Mouse (Mus musculus): ENCODE data around the gene Twsg1. TPM values are rescaled to one million over a fixed set of nuclear protein-coding genes. Genes with fewer than 3 reads are reported as not detected.

Twsg1 gene
- polyA plus RNA-seq, 2 experiments: 8.1 to 16.1 TPM

GRCm38 (mm10) chr17:65906895-65907401 is 44.1 kb downstream of the Twsg1 start:
- no peak overlapping the region for H3K9ac ChIP-seq (replicated peaks)
- DNase-seq (ENCODE audit: low read depth in 3 of 3, low spot score in 3 of 3): no peak
- WGBS (ENCODE audit: insufficient replicate concordance): 22% methylated on average over 11 of the region's 11 CpGs

DNA sequence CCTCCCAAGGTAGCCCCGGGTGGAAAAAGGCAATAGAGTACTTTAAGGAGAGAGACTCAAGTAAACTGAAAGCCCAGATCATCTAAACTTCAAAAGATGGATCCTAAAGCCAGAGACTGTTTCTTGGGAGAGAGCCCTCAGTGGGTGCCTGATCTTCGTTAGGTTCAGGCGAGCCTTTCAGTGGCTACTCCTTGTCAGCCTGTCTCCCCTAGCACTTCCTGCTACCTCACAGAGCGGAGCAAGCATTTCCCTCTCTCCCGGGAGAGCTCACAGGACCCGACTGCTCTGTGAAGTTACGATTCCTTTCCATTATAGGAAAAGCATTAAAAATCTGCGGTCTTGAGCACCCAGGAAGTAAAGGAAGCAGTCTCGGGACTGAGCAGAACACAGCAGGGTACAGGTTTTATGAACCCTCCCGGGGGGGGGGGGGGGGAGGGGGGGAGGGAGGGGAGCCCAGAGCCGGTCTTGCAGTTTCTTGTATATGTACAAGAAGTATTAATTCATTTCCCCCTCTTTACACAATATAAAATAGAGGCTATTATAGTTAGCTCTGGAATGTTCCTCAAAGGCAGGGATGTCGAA is 44.6 kb downstream of the Twsg1 start:
- Histone ChIP-seq H3K27ac (no peak overlapping the region), H3K4me2 (ENCODE audit: low read depth) (peak overlapping the region; percentile 27), H3K4me3 (ENCODE audit: insufficient read depth in 1 of 2, low read depth in 2 of 2, low read length in 2 of 2) (no peak overlapping the region), H3K9me3 (ENCODE audit: control insufficient read depth, low read length) (no peaks in the 10 kb centered on the region; the same call in 1 of the 2 replicates), H3K9ac (replicated peaks) (no peak overlapping the region), H3K4me1 (replicated peaks; ENCODE audit: control insufficient read depth in 2 of 2, insufficient read depth in 2 of 2, low read length in 1 of 2) (peaks cover 0 to 2% of the 10 kb centered on the region in 2 experiments; a peak in 2 of 4 replicates), H3K36me3 (replicated peaks; ENCODE audit: control insufficient read depth, insufficient read depth, low read depth) (no peaks in the 10 kb centered on the region), H3K27me3 (ENCODE audit: control insufficient read depth, insufficient read depth, low read length) (no peaks in the 10 kb centered on the region)
- ATAC-seq (ENCODE audit: insufficient read depth) (no peak), DNase-seq (ENCODE audit: low read depth in 3 of 3, low spot score in 3 of 3) (no peak)
- no peak for TF ChIP-seq EP300 (IDR thresholded peaks at IDR 0.05; ENCODE audit: low read depth)
- no peak for TF ChIP-seq CTCF (IDR thresholded peaks at IDR 0.05; ENCODE audit: low read depth)
- 22% methylated on average over 12 of the region's 12 CpGs for WGBS (ENCODE audit: insufficient replicate concordance)

More at GRCm38 (mm10) chr17:65906895-65907401, 44.1 kb downstream of the Twsg1 start:
- peak overlapping the region in 1 of 2 experiments; percentile 1; a peak in 1 of 4 replicates for H3K4me3 ChIP-seq (ENCODE audit: insufficient read depth in 1 of 2, low read depth in 2 of 2, low read length in 2 of 2)
- no peaks in the 10 kb centered on the region for H3K36me3 ChIP-seq (replicated peaks; ENCODE audit: control insufficient read depth, insufficient read depth, low read depth)
- peak overlapping the region; percentile 27 for H3K4me2 ChIP-seq (ENCODE audit: low read depth)
- ATAC-seq (ENCODE audit: insufficient read depth): peak; percentile 65
- H3K27me3 ChIP-seq (ENCODE audit: control insufficient read depth, insufficient read depth, low read length): no peaks in the 10 kb centered on the region
- no peak overlapping the region for H3K27ac ChIP-seq
- TF ChIP-seq EP300 (IDR thresholded peaks at IDR 0.05; ENCODE audit: low read depth) (no peak), CTCF (IDR thresholded peaks at IDR 0.05; ENCODE audit: low read depth) (no peak)
- no peaks in the 10 kb centered on the region; the same call in 1 of the 2 replicates for H3K9me3 ChIP-seq (ENCODE audit: control insufficient read depth, low read length)
- H3K4me1 ChIP-seq (replicated peaks; ENCODE audit: control insufficient read depth in 2 of 2, insufficient read depth in 2 of 2, low read length in 1 of 2): peaks cover 0 to 2% of the 10 kb centered on the region in 2 experiments; a peak in 2 of 4 replicates

DNA sequence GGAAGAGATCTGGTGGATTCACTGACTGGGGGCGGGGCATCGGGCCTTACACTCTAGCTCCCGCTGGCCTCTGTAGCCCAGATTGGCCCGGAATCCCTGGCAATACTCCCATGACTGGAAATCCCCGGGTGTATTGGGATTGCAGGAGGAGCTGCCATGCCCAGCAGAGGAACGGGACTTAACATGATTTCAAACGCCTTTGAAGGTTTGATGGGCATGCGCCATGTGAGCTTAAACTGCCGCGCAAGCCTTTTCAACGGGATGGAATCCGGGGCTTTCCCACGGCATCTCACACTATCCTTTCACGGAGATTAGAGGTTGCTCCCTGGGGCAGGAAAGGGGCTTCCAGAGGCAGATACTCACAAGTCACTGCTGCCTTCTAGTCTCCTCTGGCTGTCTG is 45.8 kb downstream of the Twsg1 start:
- WGBS (ENCODE audit: insufficient replicate concordance): 81% methylated on average over 14 of the region's 14 CpGs
- no peak for DNase-seq (ENCODE audit: low read depth in 3 of 3, low spot score in 3 of 3)
- no peak for ATAC-seq (ENCODE audit: insufficient read depth)
- Histone ChIP-seq H3K9ac (replicated peaks) (no peak overlapping the region), H3K4me1 (replicated peaks; ENCODE audit: control insufficient read depth in 2 of 2, insufficient read depth in 2 of 2, low read length in 1 of 2) (peaks cover 0 to 2% of the 10 kb centered on the region in 2 experiments; a peak in 2 of 4 replicates), H3K4me2 (ENCODE audit: low read depth) (no peak overlapping the region), H3K27ac (no peak overlapping the region), H3K9me3 (ENCODE audit: control insufficient read depth, low read length) (no peaks in the 10 kb centered on the region; the same call in 1 of the 2 replicates), H3K27me3 (ENCODE audit: control insufficient read depth, insufficient read depth, low read length) (no peaks in the 10 kb centered on the region), H3K36me3 (replicated peaks; ENCODE audit: control insufficient read depth, insufficient read depth, low read depth) (no peaks in the 10 kb centered on the region), H3K4me3 (ENCODE audit: insufficient read depth in 1 of 2, low read depth in 2 of 2, low read length in 2 of 2) (no peak overlapping the region)
- no peak for TF ChIP-seq CTCF (IDR thresholded peaks at IDR 0.05; ENCODE audit: low read depth)
- TF ChIP-seq EP300 (IDR thresholded peaks at IDR 0.05; ENCODE audit: low read depth): no peak

DNA sequence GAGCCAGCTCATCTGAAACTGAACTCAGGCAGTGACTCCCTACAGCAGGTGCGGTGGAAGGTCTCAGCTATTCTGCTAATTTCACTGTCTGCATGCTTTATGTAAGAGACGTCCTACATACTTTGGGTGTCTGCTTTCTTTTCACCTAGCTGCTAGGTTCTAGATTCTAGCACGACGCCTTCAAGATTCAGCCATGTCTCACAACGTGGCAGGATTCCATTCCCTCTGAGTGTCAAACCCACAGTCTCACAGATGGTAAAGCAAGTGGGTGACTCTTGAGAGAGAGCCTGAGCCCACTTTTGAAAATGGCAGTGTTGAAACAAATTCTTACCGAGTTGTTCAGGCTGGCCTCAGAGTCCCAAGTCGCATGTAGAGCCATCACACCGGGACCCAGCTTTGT is 47.2 kb downstream of the Twsg1 start:
- H3K4me1 ChIP-seq (replicated peaks; ENCODE audit: control insufficient read depth in 2 of 2, insufficient read depth in 2 of 2, low read length in 1 of 2): peaks cover 0 to 2% of the 10 kb centered on the region in 2 experiments; a peak in 2 of 4 replicates
- no peaks in the 10 kb centered on the region; the same call in 1 of the 2 replicates for H3K9me3 ChIP-seq (ENCODE audit: control insufficient read depth, low read length)
- 82% methylated on average over 8 of the region's 8 CpGs for WGBS (ENCODE audit: insufficient replicate concordance)

GRCm38 (mm10) chr17:65903011-65903410 is 48.0 kb downstream of the Twsg1 start:
- ATAC-seq (ENCODE audit: insufficient read depth) (no peak), DNase-seq (ENCODE audit: low read depth in 3 of 3, low spot score in 3 of 3) (no peak)
- no peak overlapping the region for H3K4me3 ChIP-seq (ENCODE audit: insufficient read depth in 1 of 2, low read depth in 2 of 2, low read length in 2 of 2)
- no peak overlapping the region for H3K27ac ChIP-seq
- H3K4me1 ChIP-seq (replicated peaks; ENCODE audit: control insufficient read depth in 2 of 2, insufficient read depth in 2 of 2, low read length in 1 of 2): peaks cover 0 to 2% of the 10 kb centered on the region in 2 experiments; a peak in 2 of 4 replicates
- TF ChIP-seq CTCF (IDR thresholded peaks at IDR 0.05; ENCODE audit: low read depth) (peak; percentile 30; the same call in 1 of the 2 replicates), EP300 (IDR thresholded peaks at IDR 0.05; ENCODE audit: low read depth) (no peak)
- no peak overlapping the region for H3K4me2 ChIP-seq (ENCODE audit: low read depth)
- H3K36me3 ChIP-seq (replicated peaks; ENCODE audit: control insufficient read depth, insufficient read depth, low read depth): no peaks in the 10 kb centered on the region
- H3K9me3 ChIP-seq (ENCODE audit: control insufficient read depth, low read length): no peaks in the 10 kb centered on the region; the same call in 1 of the 2 replicates
- no peak overlapping the region for H3K9ac ChIP-seq (replicated peaks)
- 79% methylated on average over 1 of the region's 1 CpGs for WGBS (ENCODE audit: insufficient replicate concordance)
- H3K27me3 ChIP-seq (ENCODE audit: control insufficient read depth, insufficient read depth, low read length): no peaks in the 10 kb centered on the region

More for the DNA sequence above, 47.2 kb downstream of the Twsg1 start:
- Histone ChIP-seq H3K9ac (replicated peaks) (no peak overlapping the region), H3K27ac (no peak overlapping the region), H3K36me3 (replicated peaks; ENCODE audit: control insufficient read depth, insufficient read depth, low read depth) (no peaks in the 10 kb centered on the region), H3K4me2 (ENCODE audit: low read depth) (no peak overlapping the region), H3K27me3 (ENCODE audit: control insufficient read depth, insufficient read depth, low read length) (no peaks in the 10 kb centered on the region), H3K4me3 (ENCODE audit: insufficient read depth in 1 of 2, low read depth in 2 of 2, low read length in 2 of 2) (no peak overlapping the region)
- TF ChIP-seq EP300 (IDR thresholded peaks at IDR 0.05; ENCODE audit: low read depth) (no peak), CTCF (IDR thresholded peaks at IDR 0.05; ENCODE audit: low read depth) (no peak)
- DNase-seq (ENCODE audit: low read depth in 3 of 3, low spot score in 3 of 3) (no peak), ATAC-seq (ENCODE audit: insufficient read depth) (no peak)

Data from liver, embryonic 14.5 days (tissue).